Mouse (Mus musculus) forebrain, embryonic 14.5 days (tissue): ENCODE data around the gene Npy4r. TPM values are rescaled to one million over a fixed set of nuclear protein-coding genes. Genes with fewer than 3 reads are reported as not detected.

Experiments used
- ATAC-seq: fragments of 200-750 bp; cut with Nextera tagmentation; 2 replicates; pipeline ENCODE4 v1.8.0; 2017; ENCODE audit warnings: mild to moderate bottlenecking, moderate library complexity
- DNase-seq: peaks from one replicate; pipeline ENCODE4 v3.0.0-alpha.2; 2015; ENCODE audit warnings: low spot score
- H3K27ac ChIP-seq: fragments of 300-500 bp; sonication (generic); 2 replicates; pipeline ENCODE4 v1.5.1; 2014; ENCODE audit warnings: low read depth, mild to moderate bottlenecking, control low read depth, low read length, moderate library complexity
- H3K27me3 ChIP-seq: fragments of 300-500 bp; sonication (generic); replicated peaks from 2 replicates; pipeline ENCODE4 v1.6.1; 2014; ENCODE audit warnings: low read length, control low read depth, mixed read lengths; ENCODE audit not compliant: control insufficient read depth, insufficient read depth
- H3K36me3 ChIP-seq: fragments of 300-500 bp; sonication (generic); 2 replicates; pipeline ENCODE4 v1.6.1; 2014; ENCODE audit warnings: low read length, control low read depth; ENCODE audit not compliant: control insufficient read depth, insufficient read depth
- H3K4me1 ChIP-seq: fragments of 300-500 bp; sonication (generic); 2 replicates; pipeline ENCODE4 v1.6.1; 2014; ENCODE audit warnings: antibody characterized with exemption, low read length, control low read depth; ENCODE audit not compliant: control insufficient read depth, insufficient read depth
- H3K4me2 ChIP-seq: fragments of 300-500 bp; sonication (generic); 2 replicates; pipeline ENCODE4 v1.6.1; 2014; ENCODE audit warnings: mild to moderate bottlenecking, control low read depth, low read length
- H3K4me3 ChIP-seq: fragments of 300-500 bp; sonication (generic); 2 replicates; pipeline ENCODE4 v1.5.1; 2014; ENCODE audit warnings: low read depth, low read length, control low read depth
- H3K9ac ChIP-seq: fragments of 300-500 bp; sonication (generic); 2 replicates; pipeline ENCODE4 v1.6.1; 2014; ENCODE audit warnings: mild to moderate bottlenecking, low read length, control low read depth, moderate library complexity
- H3K9me3 ChIP-seq: fragments of 300-500 bp; sonication (generic); replicated peaks from 2 replicates; pipeline ENCODE4 v1.6.1; 2016; ENCODE audit warnings: low read length, control low read depth, mixed read lengths; ENCODE audit not compliant: control insufficient read depth
- WGBS: fragments of 180-500 bp; shearing (Covaris S2); extraction: QIAGEN DNeasy Blood & Tissue Kit; methylation state at CpG from one replicate; pipeline ENCODE4 v1.1.7; 2014; 5-methylcytosine and 5-hydroxymethylcytosine counted together
- polyA plus RNA-seq: library from polyadenylated mRNA; unstranded; fragments of >200 nt; fragmentation: Nextera tagmentation; extraction: Ambion mirVana; gene quantifications from 2 replicates; pipeline ENCODE4 v1.2.1, GENCODE M21; 2014

Gene Npy4r
- polyA plus RNA-seq, 1 experiment from 2014 or later: 0.05 TPM

GRCm38 (mm10) chr14:34131216-34131615 lies 21.1 kb downstream of the Npy4r start:
- no peak overlapping the region for H3K4me3 ChIP-seq
- no peaks in the 10 kb centered on the region for H3K4me1 ChIP-seq
- no peak overlapping the region for H3K27ac ChIP-seq
- WGBS: 81% methylated on average over 6 of the region's 6 CpGs
- H3K9me3 ChIP-seq: no peaks in the 10 kb centered on the region
- no peaks in the 10 kb centered on the region for H3K36me3 ChIP-seq
- ATAC-seq (no peak), DNase-seq (no peak)
- no peak overlapping the region for H3K4me2 ChIP-seq
- H3K27me3 ChIP-seq: no peaks in the 10 kb centered on the region
- H3K9ac ChIP-seq: no peak overlapping the region

- Histone ChIP-seq H3K4me3 (no peak overlapping the region), H3K27ac (no peak overlapping the region), H3K27me3 (no peaks in the 10 kb centered on the region), H3K9ac (no peak overlapping the region), H3K36me3 (no peaks in the 10 kb centered on the region), H3K4me1 (no peaks in the 10 kb centered on the region), H3K9me3 (no peaks in the 10 kb centered on the region), H3K4me2 (no peak overlapping the region)
- ATAC-seq: no peak
- DNase-seq: no peak
- 90% methylated on average over 4 of the region's 4 CpGs for WGBS
Observed at GRCm38 (mm10) chr14:34121691-34122090, 30.6 kb downstream of the Npy4r start.

- Histone ChIP-seq H3K9me3 (no peaks in the 10 kb centered on the region), H3K36me3 (no peaks in the 10 kb centered on the region), H3K4me3 (no peak overlapping the region), H3K4me2 (no peak overlapping the region), H3K27ac (no peak overlapping the region), H3K27me3 (no peaks in the 10 kb centered on the region), H3K4me1 (no peaks in the 10 kb centered on the region), H3K9ac (no peak overlapping the region)
- WGBS: 96% methylated on average over 3 of the region's 3 CpGs
- DNase-seq: no peak
- ATAC-seq: no peak
Observed at GRCm38 (mm10) chr14:34120923-34121351, 31.4 kb downstream of the Npy4r start.

DNA sequence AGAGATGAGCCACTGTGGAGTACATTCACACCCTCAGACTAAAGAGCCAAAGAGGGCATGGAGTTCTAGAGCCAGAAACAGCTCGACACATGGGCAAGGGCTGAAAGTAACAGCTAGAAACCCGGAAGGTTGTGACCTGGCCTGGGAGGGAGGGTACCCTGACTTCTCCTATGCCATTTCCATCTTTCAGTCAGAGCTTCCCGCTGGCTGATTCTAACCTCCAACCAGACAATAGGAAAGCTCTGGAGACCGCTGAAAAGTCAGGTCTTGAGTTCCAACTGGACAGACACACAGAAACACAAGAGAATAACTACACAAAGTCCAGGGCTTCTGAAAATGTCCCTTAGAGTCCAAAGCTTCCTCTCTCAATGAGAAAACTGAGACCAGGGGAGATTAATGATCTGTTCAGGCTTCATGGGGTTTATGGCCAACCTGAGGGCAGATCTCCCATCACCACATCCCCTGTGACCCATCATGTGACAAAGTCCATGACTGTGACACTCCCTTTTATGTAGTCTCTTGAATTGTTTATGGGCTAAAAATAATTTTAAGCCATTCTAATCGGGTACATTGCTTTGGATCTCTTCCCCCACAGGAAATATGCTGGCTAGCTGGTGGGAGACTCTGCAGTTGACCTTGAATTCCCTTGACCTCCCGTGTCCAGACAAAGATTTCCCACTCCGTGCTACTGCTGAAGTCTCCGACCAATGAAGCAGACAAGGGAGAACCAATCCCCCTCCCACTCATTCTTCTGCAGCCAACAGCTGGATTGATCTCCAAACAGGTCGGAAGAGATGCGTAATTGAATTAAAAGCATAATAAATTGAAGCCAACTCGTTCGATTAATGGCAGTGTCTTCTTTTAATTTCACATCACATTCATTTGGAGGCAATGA lies 32.0 kb downstream of the Npy4r start:
- Histone ChIP-seq H3K4me3 (no peak overlapping the region), H3K9me3 (no peaks in the 10 kb centered on the region), H3K27me3 (no peaks in the 10 kb centered on the region), H3K27ac (no peak overlapping the region), H3K36me3 (no peaks in the 10 kb centered on the region), H3K4me1 (no peaks in the 10 kb centered on the region), H3K4me2 (no peak overlapping the region), H3K9ac (no peak overlapping the region)
- 84% methylated on average over 12 of the region's 12 CpGs for WGBS
- no peak for ATAC-seq
- no peak for DNase-seq

DNA sequence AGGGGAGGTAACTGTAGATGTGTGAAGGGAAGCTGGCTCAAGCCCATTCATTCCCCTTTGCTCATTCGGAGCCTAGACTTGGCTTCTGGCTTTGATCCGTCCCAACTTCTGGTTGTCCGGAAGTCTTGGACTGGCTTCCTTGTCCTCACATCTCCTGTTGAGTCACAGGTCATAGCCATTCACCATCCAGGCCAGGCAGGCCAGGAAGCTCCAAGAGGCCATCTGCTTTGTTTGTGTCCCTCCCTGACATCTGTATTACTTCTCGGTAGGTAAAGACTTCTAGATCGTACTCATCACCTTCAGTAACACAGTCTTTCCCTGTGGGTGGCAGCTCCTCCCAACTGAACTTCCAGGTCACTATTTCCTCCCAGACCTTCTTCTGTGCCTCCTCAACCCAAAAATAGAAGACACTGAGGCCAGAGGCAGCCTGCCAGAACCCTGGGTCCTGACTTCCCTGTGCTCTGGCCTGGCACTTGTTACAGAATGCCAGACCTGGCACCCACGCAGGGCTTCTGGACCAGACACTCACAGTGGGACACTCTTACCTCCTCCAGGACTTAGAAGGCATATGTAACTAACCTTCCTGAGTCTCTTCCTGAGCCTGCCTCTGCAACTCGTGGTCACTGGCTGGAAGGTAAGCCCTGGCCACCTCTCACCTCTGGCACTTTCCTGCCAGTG lies 33.1 kb downstream of the Npy4r start:
- Histone ChIP-seq H3K4me2 (no peak overlapping the region), H3K27ac (no peak overlapping the region), H3K9me3 (no peaks in the 10 kb centered on the region), H3K4me3 (no peak overlapping the region), H3K36me3 (no peaks in the 10 kb centered on the region), H3K27me3 (no peaks in the 10 kb centered on the region), H3K9ac (no peak overlapping the region), H3K4me1 (no peaks in the 10 kb centered on the region)
- DNase-seq (no peak), ATAC-seq (no peak)
- 87% methylated on average over 7 of the region's 7 CpGs for WGBS

GRCm38 (mm10) chr14:34114311-34114710 lies 38.0 kb downstream of the Npy4r start:
- Histone ChIP-seq H3K27me3 (no peaks in the 10 kb centered on the region), H3K36me3 (no peaks in the 10 kb centered on the region), H3K27ac (no peak overlapping the region), H3K4me1 (no peaks in the 10 kb centered on the region), H3K9me3 (no peaks in the 10 kb centered on the region), H3K4me3 (no peak overlapping the region), H3K4me2 (no peak overlapping the region), H3K9ac (no peak overlapping the region)
- DNase-seq: no peak
- WGBS: 82% methylated on average over 4 of the region's 4 CpGs
- no peak for ATAC-seq

- no peaks in the 10 kb centered on the region for H3K4me1 ChIP-seq
- H3K9ac ChIP-seq: no peak overlapping the region
- H3K4me2 ChIP-seq: no peak overlapping the region
- no peak overlapping the region for H3K4me3 ChIP-seq
- no peaks in the 10 kb centered on the region for H3K36me3 ChIP-seq
- WGBS: 81% methylated on average over 4 of the region's 4 CpGs
- no peak overlapping the region for H3K27ac ChIP-seq
- no peaks in the 10 kb centered on the region for H3K9me3 ChIP-seq
- ATAC-seq: no peak
- no peaks in the 10 kb centered on the region for H3K27me3 ChIP-seq
- no peak for DNase-seq
Observed at GRCm38 (mm10) chr14:34107594-34107993, 44.7 kb downstream of the Npy4r start.

DNA sequence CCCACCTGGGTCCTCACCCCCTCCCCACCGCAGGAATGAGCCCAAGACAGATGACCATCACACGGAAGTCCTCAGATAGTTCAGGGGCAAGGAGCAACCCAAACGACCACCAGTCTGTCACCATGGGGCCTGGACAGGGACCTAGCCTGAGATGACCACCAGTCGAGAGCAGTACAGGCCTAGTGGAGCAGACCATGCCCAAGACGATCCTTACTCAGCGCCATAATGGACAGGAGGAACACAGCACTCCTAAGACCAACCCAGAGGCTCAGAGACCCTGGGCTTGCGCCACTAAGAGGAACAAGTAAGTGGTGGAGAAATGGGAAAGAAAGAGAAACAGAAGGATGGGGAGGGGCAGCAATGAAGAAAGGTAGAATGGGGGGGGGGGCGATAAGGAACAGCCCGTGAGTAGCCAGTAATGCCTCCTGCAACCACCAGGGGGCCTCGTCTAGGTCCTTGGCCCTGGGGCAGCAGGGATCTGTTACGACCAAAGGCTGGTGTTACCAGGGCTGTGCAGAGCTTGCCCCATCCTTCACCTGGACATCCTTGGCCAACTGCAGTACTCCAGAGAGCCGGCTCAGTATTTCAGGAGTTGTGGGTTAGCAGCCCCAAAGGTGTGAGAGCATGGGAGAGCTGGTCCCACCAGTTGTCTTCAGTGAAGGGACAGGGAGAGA lies 45.8 kb downstream of the Npy4r start:
- no peak overlapping the region for H3K4me2 ChIP-seq
- no peak for DNase-seq
- no peaks in the 10 kb centered on the region for H3K9me3 ChIP-seq
- no peaks in the 10 kb centered on the region for H3K27me3 ChIP-seq
- H3K36me3 ChIP-seq: no peaks in the 10 kb centered on the region
- no peak overlapping the region for H3K9ac ChIP-seq
- no peak overlapping the region for H3K27ac ChIP-seq
- H3K4me3 ChIP-seq: no peak overlapping the region
- WGBS: 65% methylated on average over 11 of the region's 12 CpGs
- no peak for ATAC-seq
- H3K4me1 ChIP-seq: no peaks in the 10 kb centered on the region
